In the genomic region with DNA sequence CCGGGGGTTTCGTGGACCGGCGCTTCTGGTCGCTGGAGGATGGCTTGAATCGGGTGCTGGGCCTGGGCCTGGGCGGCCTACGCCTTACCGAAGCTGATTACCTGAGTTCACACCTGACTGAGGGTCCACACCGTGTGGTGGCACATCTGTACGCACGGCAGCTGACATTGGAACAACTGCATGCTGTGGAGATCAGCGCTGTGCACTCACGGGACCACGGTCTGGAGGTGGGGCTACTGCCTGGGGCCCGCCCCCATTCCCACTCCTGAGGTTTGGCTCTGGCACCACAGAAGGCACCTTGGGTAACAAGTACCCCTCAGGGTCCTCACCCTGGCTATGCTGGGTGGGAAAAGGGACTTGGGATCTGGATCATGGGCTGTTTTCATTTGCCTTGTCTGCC, we compare ENCODE assay signal across 8 mouse cellular contexts. TPM values are rescaled to one million over a fixed set of nuclear protein-coding genes. Genes with fewer than 3 reads are reported as not detected.
A peak's percentile ranks its signal among the peaks of the same experiment; 100 is the strongest.
DNase-seq lines count a peak whose midpoint lies in the region; ATAC-seq lines count a peak whose summit lies in the region.

No protein-coding gene starts in this region.

- no peaks in the 10 kb centered on the region for H3K9me3 ChIP-seq in neural tube, embryonic 11.5 days (ENCODE audit: control insufficient read depth, low read length)
- no peaks in the 10 kb centered on the region for H3K9me3 ChIP-seq in forebrain, embryonic 10.5 days
- H3K9me3 ChIP-seq in intestine, embryonic 14.5 days (ENCODE audit: control insufficient read depth, low read length), result no peaks in the 10 kb centered on the region
- no peaks in the 10 kb centered on the region for H3K9me3 ChIP-seq in liver, embryonic 12.5 days (replicated peaks)

- H3K4me2 ChIP-seq in neural tube, embryonic 11.5 days (ENCODE audit: low read depth), result peak overlapping the region; percentile 98
- peak overlapping the region; percentile 73 for H3K4me2 ChIP-seq in intestine, embryonic 14.5 days (ENCODE audit: low read length)
- H3K4me2 ChIP-seq in liver, embryonic 12.5 days, result peak overlapping the region; percentile 97

- DNase-seq in neural tube, embryonic 11.5 days (ENCODE audit: low spot score), result peak; percentile 50
- no peak for DNase-seq in neural tube, embryonic 10.5 days (ENCODE audit: extremely low spot score, low spot score)
- DNase-seq in ZHBTc4 (ENCODE audit: low read depth, low spot score), result peak; percentile 83
- DNase-seq in forebrain, embryonic 10.5 days (ENCODE audit: extremely low spot score, low spot score), result peak; percentile 20
- DNase-seq in intestine, embryonic 14.5 days (ENCODE audit: low spot score), result peak; percentile 70
- DNase-seq in layer of hippocampus, adult 9-10 months (ENCODE audit: low spot score), result no peak

- no peaks in the 10 kb centered on the region for H3K27me3 ChIP-seq in neural tube, embryonic 11.5 days (ENCODE audit: control insufficient read depth, insufficient read depth, low read length)
- H3K27me3 ChIP-seq in forebrain, embryonic 10.5 days (ENCODE audit: poor library complexity, severe bottlenecking), result no peaks in the 10 kb centered on the region
- H3K27me3 ChIP-seq in intestine, embryonic 14.5 days (replicated peaks; ENCODE audit: control insufficient read depth, insufficient read depth, low read length), result no peaks in the 10 kb centered on the region
- H3K27me3 ChIP-seq in liver, embryonic 12.5 days (replicated peaks), result no peaks in the 10 kb centered on the region

- H3K36me3 ChIP-seq in neural tube, embryonic 11.5 days (ENCODE audit: control insufficient read depth, insufficient read depth, low read length), result peaks cover 13% of the 10 kb centered on the region
- peaks cover 84% of the 10 kb centered on the region for H3K36me3 ChIP-seq in forebrain, embryonic 10.5 days (replicated peaks)
- peaks cover 69% of the 10 kb centered on the region for H3K36me3 ChIP-seq in intestine, embryonic 14.5 days (ENCODE audit: control insufficient read depth, insufficient read depth, low read length)
- H3K36me3 ChIP-seq in liver, embryonic 12.5 days, result peaks cover 75% of the 10 kb centered on the region

- H3K9ac ChIP-seq in neural tube, embryonic 11.5 days (ENCODE audit: low read length), result peak overlapping the region; percentile 88
- peak overlapping the region; percentile 90 for H3K9ac ChIP-seq in intestine, embryonic 14.5 days (ENCODE audit: low read length)
- H3K9ac ChIP-seq in liver, embryonic 12.5 days, result peak overlapping the region; percentile 82

- 3% methylated on average over 16 of the region's 16 CpGs for WGBS in neural tube, embryonic 11.5 days
- WGBS in forebrain, embryonic 10.5 days, result 4% methylated on average over 16 of the region's 16 CpGs
- 3% methylated on average over 16 of the region's 16 CpGs for WGBS in intestine, embryonic 14.5 days
- WGBS in liver, embryonic 12.5 days (ENCODE audit: insufficient replicate concordance), result 4% methylated on average over 16 of the region's 16 CpGs

- peaks cover 10% of the 10 kb centered on the region for H3K4me1 ChIP-seq in neural tube, embryonic 11.5 days (ENCODE audit: control insufficient read depth, insufficient read depth, low read length)
- H3K4me1 ChIP-seq in forebrain, embryonic 10.5 days, result peaks cover 22% of the 10 kb centered on the region
- H3K4me1 ChIP-seq in intestine, embryonic 14.5 days (replicated peaks; ENCODE audit: control insufficient read depth, insufficient read depth, low read length), result peaks cover 8% of the 10 kb centered on the region; the same call in 1 of the 2 replicates
- H3K4me1 ChIP-seq in liver, embryonic 12.5 days, result peaks cover 26% of the 10 kb centered on the region

- H3K27ac ChIP-seq in neural tube, embryonic 11.5 days (ENCODE audit: low read depth, low read length), result peak overlapping the region; percentile 60; the same call in 1 of the 2 replicates
- H3K27ac ChIP-seq in forebrain, embryonic 10.5 days, result peak overlapping the region; percentile 90
- peak overlapping the region; percentile 83 for H3K27ac ChIP-seq in intestine, embryonic 14.5 days (ENCODE audit: low read depth)
- H3K27ac ChIP-seq in liver, embryonic 12.5 days, result peak overlapping the region; percentile 81

- H3K4me3 ChIP-seq in neural tube, embryonic 11.5 days (ENCODE audit: low read depth, low read length), result peak overlapping the region; percentile 90
- H3K4me3 ChIP-seq in forebrain, embryonic 10.5 days, result peak overlapping the region; percentile 81
- peak overlapping the region; percentile 72 for H3K4me3 ChIP-seq in intestine, embryonic 14.5 days (ENCODE audit: low read depth, low read length)
- peak overlapping the region; percentile 79 for H3K4me3 ChIP-seq in liver, embryonic 12.5 days

- ATAC-seq in neural tube, embryonic 11.5 days (ENCODE audit: insufficient read depth, low FRiP score, low TSS enrichment), result peak; percentile 51
- ATAC-seq in intestine, embryonic 14.5 days (replicated peaks; ENCODE audit: low FRiP score, low TSS enrichment, low read depth), result peak; percentile 76
- peak; percentile 46 for ATAC-seq in liver, embryonic 12.5 days
- 0 out of 2 replicates have a peak, but pooled peaks have one; percentile 6 for ATAC-seq in monocyte, adult 5-6 weeks (replicated peaks; ENCODE audit: insufficient number of reproducible peaks, low FRiP score, low TSS enrichment, poor library complexity, severe bottlenecking)

RNA-seq across cellular contexts. Expression of a gene that starts 0.9 kb away (rescaled TPM):
- polyA plus RNA-seq in neural tube, embryonic 11.5 days (2014; fragmentation: Nextera tagmentation; extraction: Ambion mirVana), result 140 and 141 TPM in 2 replicates
- 138 and 144 TPM in 2 replicates for polyA plus RNA-seq in forebrain, embryonic 10.5 days (2016; fragmentation: Nextera tagmentation; extraction: Ambion mirVana)
- polyA plus RNA-seq in intestine, embryonic 14.5 days (2014; fragmentation: Nextera tagmentation; extraction: Ambion mirVana), result 145 and 162 TPM in 2 replicates
- polyA plus RNA-seq in liver, embryonic 12.5 days (2016; fragmentation: Nextera tagmentation; extraction: Ambion mirVana), result 61.2 and 62.7 TPM in 2 replicates
- total RNA-seq in monocyte, adult 5-6 weeks (2017), result 12.0 to 18.7 TPM (median 17.1 TPM) in 3 replicates

RNA-seq across cellular contexts. Expression of a gene that starts 24.6 kb away (rescaled TPM):
- 42.4 and 44.9 TPM in 2 replicates for polyA plus RNA-seq in neural tube, embryonic 11.5 days (2014; fragmentation: Nextera tagmentation; extraction: Ambion mirVana)
- 47.9 and 49.3 TPM in 2 replicates for polyA plus RNA-seq in forebrain, embryonic 10.5 days (2016; fragmentation: Nextera tagmentation; extraction: Ambion mirVana)
- polyA plus RNA-seq in intestine, embryonic 14.5 days (2014; fragmentation: Nextera tagmentation; extraction: Ambion mirVana), result 45.0 and 51.7 TPM in 2 replicates
- polyA plus RNA-seq in liver, embryonic 12.5 days (2016; fragmentation: Nextera tagmentation; extraction: Ambion mirVana), result 16.8 and 19.7 TPM in 2 replicates
- 54.3 to 76.7 TPM (median 64.0 TPM) in 3 replicates for total RNA-seq in monocyte, adult 5-6 weeks (2017)

RNA-seq across cellular contexts. Expression of a gene that starts 53.4 kb away (rescaled TPM):
- 81.6 and 85.5 TPM in 2 replicates for polyA plus RNA-seq in neural tube, embryonic 11.5 days (2014; fragmentation: Nextera tagmentation; extraction: Ambion mirVana)
- 66.2 and 66.3 TPM in 2 replicates for polyA plus RNA-seq in forebrain, embryonic 10.5 days (2016; fragmentation: Nextera tagmentation; extraction: Ambion mirVana)
- 83.7 and 87.6 TPM in 2 replicates for polyA plus RNA-seq in intestine, embryonic 14.5 days (2014; fragmentation: Nextera tagmentation; extraction: Ambion mirVana)
- polyA plus RNA-seq in liver, embryonic 12.5 days (2016; fragmentation: Nextera tagmentation; extraction: Ambion mirVana), result 29.8 and 31.1 TPM in 2 replicates
- total RNA-seq in monocyte, adult 5-6 weeks (2017), result 29.3 to 42.2 TPM (median 41.6 TPM) in 3 replicates

RNA-seq across cellular contexts. Expression of a gene that starts 58.2 kb away (rescaled TPM):
- polyA plus RNA-seq in neural tube, embryonic 11.5 days (2014; fragmentation: Nextera tagmentation; extraction: Ambion mirVana), result not detected in 2 replicates
- polyA plus RNA-seq in forebrain, embryonic 10.5 days (2016; fragmentation: Nextera tagmentation; extraction: Ambion mirVana), result not detected in 2 replicates
- 0.24 TPM in 1 of 2 replicates, not detected in the other for polyA plus RNA-seq in intestine, embryonic 14.5 days (2014; fragmentation: Nextera tagmentation; extraction: Ambion mirVana)
- polyA plus RNA-seq in liver, embryonic 12.5 days (2016; fragmentation: Nextera tagmentation; extraction: Ambion mirVana), result 0.11 TPM in 1 of 2 replicates, not detected in the other
- not detected in 3 replicates for total RNA-seq in monocyte, adult 5-6 weeks (2017)

RNA-seq across cellular contexts. Expression of a gene that starts 59.3 kb away (rescaled TPM):
- polyA plus RNA-seq in neural tube, embryonic 11.5 days (2014; fragmentation: Nextera tagmentation; extraction: Ambion mirVana), result 35.3 and 38.4 TPM in 2 replicates
- 27.3 and 28.1 TPM in 2 replicates for polyA plus RNA-seq in forebrain, embryonic 10.5 days (2016; fragmentation: Nextera tagmentation; extraction: Ambion mirVana)
- polyA plus RNA-seq in intestine, embryonic 14.5 days (2014; fragmentation: Nextera tagmentation; extraction: Ambion mirVana), result 39.3 and 40.6 TPM in 2 replicates
- polyA plus RNA-seq in liver, embryonic 12.5 days (2016; fragmentation: Nextera tagmentation; extraction: Ambion mirVana), result 14.7 and 16.8 TPM in 2 replicates
- 11.3 to 32.6 TPM (median 13.8 TPM) in 3 replicates for total RNA-seq in monocyte, adult 5-6 weeks (2017)

Comparison
In these comparisons a context has a peak if more than half of its experiments do, and no peak if none do; other contexts are left out.
1. DNase-seq: peak in neural tube, embryonic 11.5 days (single experiment), ZHBTc4 (single experiment), forebrain, embryonic 10.5 days (single experiment) and intestine, embryonic 14.5 days (single experiment); none in neural tube, embryonic 10.5 days (single experiment) and layer of hippocampus, adult 9-10 months (single experiment).
2. ATAC-seq: peak in every context shown above with its lines; median percentile 76 in intestine, embryonic 14.5 days; 51 in neural tube, embryonic 11.5 days; 46 in liver, embryonic 12.5 days; 6 in monocyte, adult 5-6 weeks.
3. Peak in every context shown above with its lines, with median percentiles within 50 percentile points of each other: H3K27ac ChIP-seq, H3K4me2 ChIP-seq, H3K4me3 ChIP-seq and H3K9ac ChIP-seq.